Mouse (Mus musculus) adrenal gland, adult 18-20 months (tissue): Measurements from ENCODE around the gene Rpl27. TPM values are rescaled to one million over a fixed set of nuclear protein-coding genes. Genes with fewer than 3 reads are reported as not detected.
"Not testable (repeated sequence)": the region's sequence is repeated elsewhere in the genome, so short reads cannot be mapped to it uniquely, and the experiment has no call there.

ENCODE experiments used
- DNase-seq, 2 experiments: peaks; one replicate each; pipeline ENCODE4 v3.0.0; 2021 to 2022; ENCODE audit warnings: low spot score in 2 of 2
- long read RNA-seq, 2 experiments: library from polyadenylated mRNA; stranded (forward); transcript quantifications; one replicate each; pipeline ENCODE4 v2.0.0; 2021
- total RNA-seq, 2 experiments: library from RNA; stranded (reverse); gene quantifications; 1 replicate in 1 of 2; 2 replicates in 1 of 2; pipeline ENCODE4 v1.2.3; 2021

The Rpl27 gene
- total RNA-seq: 10 to 100 TPM; 68.8 to 83.9 TPM
- long read RNA-seq, experiment 1, transcript Rpl27-202 (4 exons, 732 nt): minor isoform, 5 of 31 reads
- long read RNA-seq, experiment 1, transcript Rpl27-201 (5 exons, 614 nt): major isoform, 22 of 31 reads
- long read RNA-seq, experiment 1, partial matches to known transcripts: 2 of 31 reads
- long read RNA-seq, experiment 1, other reads (novel, unspliced or antisense): 0 of 31 reads
- long read RNA-seq, experiment 2, transcript Rpl27-202 (4 exons, 732 nt): minor isoform, 19 of 144 reads
- long read RNA-seq, experiment 2, transcript Rpl27-201 (5 exons, 614 nt): major isoform, 116 of 144 reads
- long read RNA-seq, experiment 2, partial matches to known transcripts: 3 of 144 reads
- long read RNA-seq, experiment 2, other reads (novel, unspliced or antisense): 5 of 144 reads

DNA sequence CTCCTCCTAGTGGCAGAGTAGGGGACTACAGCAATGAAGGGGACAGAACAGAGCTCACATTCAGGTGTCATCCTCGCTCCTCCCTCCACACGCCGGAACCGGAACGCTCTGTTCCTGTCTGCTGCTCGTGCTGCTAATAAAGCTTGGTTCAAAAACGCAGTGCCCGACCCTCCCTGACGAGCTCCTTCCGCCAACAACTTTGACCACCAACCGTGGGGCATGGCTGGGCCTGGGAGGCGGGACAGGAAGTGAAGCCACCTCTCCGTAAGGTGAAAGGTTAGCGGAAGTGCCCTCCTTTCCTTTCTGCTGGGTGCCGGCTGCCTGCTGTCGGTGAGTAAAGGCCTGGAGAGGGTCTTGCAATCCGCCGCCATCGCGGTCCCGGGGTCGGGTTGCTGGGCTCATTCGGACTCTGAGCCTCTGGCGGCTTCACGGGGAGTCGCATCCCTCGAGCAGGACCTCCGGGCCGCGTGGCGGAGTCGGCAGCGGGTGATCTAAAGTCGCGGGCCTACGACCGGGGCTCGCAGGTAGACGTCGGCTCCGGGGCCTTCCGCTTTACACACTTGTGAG is at the start of gene Rpl27:
Rpl27 (plus strand) TSS at position 172 of the 567 bp plus-strand sequence.
- peak; percentile 83 to 87 for DNase-seq

DNA sequence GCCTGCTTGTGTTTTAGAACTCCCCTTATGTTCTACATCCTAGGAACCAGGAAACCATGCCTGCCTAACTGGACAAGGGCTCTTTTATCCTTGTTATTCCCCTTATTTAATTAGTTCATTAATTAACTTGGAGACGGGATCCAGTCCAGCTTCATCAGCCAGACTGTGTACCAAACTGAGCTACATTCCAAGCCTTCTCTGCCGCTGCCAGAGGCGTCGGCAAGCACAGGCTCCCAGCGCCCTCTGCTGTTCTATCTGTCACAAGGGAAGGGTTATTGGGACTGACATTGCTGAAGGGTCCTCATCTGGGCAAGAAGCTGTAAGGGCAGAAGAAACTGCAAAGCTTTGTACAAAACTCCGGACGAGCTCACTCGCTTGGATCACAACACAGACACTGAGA is 47.0 kb upstream of the Rpl27 start:
- DNase-seq: peak; percentile 65 to 67

GRCm38 (mm10) chr11:101415306-101415705 is 26.8 kb upstream of the Rpl27 start:
- DNase-seq: no peak

DNA sequence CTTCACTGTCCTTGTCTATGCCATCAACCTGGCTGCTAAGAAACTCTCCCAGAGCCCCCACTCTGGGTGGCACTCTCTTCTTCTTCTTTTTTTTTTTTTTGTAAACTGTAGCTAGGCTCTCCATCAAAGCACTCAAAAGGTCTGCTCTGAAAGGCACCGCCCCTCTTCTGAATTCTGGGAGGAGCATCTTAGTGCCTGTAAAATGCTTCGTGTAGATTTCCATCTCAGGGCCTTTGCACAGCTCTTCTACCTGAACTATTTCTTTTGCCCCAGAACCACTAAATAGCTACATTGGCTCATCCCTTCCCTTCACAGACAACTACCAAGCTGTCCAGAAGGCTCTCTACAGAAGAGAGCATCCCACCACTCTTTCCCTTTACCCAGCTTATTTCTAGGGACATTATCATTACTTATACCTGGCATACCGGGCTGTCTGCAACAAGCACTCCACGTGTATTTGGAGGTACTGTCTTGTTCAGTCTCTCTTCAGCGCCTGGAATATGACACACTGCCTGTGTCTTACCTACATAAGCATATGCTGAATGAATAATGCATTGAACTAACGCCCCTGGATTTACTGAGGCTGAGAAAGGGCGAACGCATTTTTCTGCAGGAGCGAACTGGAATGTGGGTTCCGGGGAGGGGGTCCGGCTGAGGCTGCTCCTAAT is 25.5 kb upstream of the Rpl27 start:
- no peak for DNase-seq

- peak; percentile 95 to 97 for DNase-seq
Measured at GRCm38 (mm10) chr11:101417101-101417855, 24.8 kb upstream of the Rpl27 start, which contains the start of gene Aarsd1. Gene Aarsd1 (minus strand): TSS chr11:101417615.

DNA sequence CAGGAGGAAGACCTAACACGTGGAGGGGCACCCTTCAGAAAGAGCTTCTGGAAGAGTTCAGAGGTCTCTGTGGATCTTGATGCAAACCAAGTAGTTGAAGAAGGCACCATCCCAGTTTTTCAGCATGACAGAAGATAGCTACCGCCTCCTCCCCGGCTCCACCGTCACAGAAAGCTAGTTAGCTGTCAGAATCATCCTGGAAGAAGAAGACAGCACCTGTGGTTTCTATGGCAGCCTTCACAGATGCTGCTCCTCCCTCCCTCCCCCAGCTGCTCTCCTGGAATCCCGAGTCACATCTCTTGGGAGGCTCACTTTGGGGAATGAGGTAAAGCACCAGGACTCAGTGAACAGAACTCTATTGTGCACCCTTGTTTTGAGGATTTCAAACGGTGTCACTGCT is 23.1 kb upstream of the Rpl27 start:
- no peak for DNase-seq

GRCm38 (mm10) chr11:101419610-101420009 is 22.5 kb upstream of the Rpl27 start:
- DNase-seq: no peak

- no peak for DNase-seq
Measured at GRCm38 (mm10) chr11:101420148-101420547, 21.9 kb upstream of the Rpl27 start.

- no peak for DNase-seq
Measured at GRCm38 (mm10) chr11:101424105-101424851, 17.8 kb upstream of the Rpl27 start, which contains the start of gene Gm27029. Gene Gm27029 (minus strand): TSS chr11:101424796.

DNA sequence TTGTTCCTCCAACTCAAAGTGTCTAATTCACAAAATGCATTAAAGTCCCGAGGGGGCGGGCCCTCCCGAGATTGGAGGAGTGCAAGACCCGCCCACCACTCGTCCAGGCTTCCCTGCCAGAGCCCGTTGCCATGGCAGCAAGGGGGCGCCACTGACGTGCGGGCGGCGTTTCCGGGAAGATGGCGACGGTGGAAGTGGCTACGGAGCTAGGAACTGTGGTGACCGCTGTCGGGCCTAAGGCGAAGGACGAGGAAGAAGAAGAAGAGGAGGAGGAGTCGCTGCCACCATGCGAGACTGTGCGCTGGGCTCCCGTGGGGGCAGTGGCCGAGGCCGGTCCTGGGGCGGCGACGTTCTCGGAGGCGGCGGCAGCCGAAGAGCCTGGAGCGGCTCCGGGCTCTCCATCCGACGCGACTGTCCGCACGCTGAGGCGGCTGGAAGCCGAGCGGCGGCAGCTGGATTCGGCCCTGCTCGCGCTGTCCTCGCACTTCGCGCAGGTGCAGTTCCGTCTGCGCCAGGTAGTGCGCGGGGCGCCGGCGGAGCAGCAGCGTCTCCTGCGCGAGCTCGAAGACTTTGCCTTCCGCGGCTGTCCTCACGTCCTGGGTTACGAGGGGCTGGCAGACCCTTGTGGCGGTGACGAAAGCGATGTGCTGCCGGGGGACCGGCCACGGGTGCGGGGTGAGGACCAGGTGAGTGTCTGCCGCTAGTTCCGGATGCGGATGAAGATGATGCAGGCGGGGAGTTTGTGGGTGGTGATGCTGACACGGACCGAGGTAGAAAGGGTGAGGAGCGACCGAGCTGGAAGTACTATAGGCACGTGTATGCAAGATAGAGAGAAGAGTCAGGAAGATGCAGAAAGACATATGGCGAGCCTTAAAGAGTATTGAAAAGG is 16.9 kb upstream of the Rpl27 start, which contains the start of the genes Rundc1 and Ptges3l:
Rundc1 (plus strand) TSS at position 161 of the 889 bp plus-strand sequence.
Ptges3l (minus strand) TSS at position 409 of the 889 bp plus-strand sequence.
- DNase-seq: peak; percentile 99

DNA sequence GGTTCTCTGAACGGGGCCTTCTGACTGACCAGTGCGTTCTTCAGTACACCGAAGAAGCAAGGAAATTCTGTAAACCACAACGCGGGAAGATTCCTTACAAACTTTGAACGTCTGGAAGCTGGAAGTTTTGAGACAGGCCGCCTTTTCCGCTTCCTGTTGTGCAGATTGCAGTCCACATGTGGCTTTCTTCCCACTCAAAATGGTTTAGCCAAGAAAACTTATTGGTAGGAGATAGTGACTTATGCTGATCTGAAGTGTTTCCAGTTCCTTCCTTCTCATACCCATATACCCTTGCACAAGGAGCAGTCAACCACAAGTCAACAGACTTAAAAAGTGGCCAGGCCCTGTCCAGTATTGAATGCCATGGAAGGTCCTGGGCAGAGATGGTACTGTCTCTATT is 15.9 kb upstream of the Rpl27 start:
- DNase-seq: no peak

DNA sequence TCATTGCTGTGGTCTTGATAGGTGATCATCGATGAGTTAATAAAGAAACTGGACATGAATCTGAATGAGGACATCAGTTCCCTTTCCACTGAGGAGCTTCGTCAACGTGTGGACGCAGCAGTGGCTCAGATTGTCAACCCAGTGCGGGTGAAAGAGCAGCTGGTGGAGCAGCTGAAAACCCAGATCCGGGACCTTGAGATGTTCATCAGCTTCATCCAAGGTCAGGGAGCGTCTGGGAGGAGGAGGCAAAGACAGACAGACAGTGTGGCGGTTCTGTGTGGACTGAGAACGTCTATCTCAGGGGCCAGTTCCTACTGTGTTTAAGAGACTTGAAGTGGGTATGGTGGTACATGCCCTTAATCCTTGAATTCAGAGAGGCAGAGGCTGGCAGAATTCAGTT is 10.8 kb upstream of the Rpl27 start:
- no peak for DNase-seq

- peak in 1 of 2 experiments; percentile 32 for DNase-seq
Measured at GRCm38 (mm10) chr11:101433396-101433795, 8.7 kb upstream of the Rpl27 start.

GRCm38 (mm10) chr11:101435831-101436230 is 6.3 kb upstream of the Rpl27 start:
- no peak for DNase-seq

DNA sequence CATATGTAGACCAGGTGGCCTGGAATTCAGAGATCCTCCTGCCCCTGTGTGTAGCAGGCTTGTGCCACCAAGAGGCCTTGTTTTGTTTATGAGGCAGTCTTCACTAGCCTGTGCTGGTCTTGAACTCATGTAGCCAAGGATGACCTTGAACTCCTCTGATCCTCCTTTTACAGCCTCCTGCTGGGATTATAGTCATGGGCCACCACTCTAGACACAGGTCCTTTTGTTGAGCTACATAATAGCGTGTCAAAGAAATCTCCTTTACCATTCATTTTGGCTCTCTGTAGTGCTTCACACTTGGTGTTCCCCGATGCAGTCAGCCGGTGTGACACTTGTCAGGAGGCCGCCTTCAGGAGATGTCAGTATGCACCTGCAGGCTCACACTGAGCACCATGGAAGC is 5.2 kb upstream of the Rpl27 start:
- no peak for DNase-seq

- not testable (repeated sequence) for DNase-seq
Measured at GRCm38 (mm10) chr11:101438006-101438405, 4.1 kb upstream of the Rpl27 start.

GRCm38 (mm10) chr11:101441450-101442126 is 510 bp upstream of the Rpl27 start:
- not testable (repeated sequence) for DNase-seq

DNA sequence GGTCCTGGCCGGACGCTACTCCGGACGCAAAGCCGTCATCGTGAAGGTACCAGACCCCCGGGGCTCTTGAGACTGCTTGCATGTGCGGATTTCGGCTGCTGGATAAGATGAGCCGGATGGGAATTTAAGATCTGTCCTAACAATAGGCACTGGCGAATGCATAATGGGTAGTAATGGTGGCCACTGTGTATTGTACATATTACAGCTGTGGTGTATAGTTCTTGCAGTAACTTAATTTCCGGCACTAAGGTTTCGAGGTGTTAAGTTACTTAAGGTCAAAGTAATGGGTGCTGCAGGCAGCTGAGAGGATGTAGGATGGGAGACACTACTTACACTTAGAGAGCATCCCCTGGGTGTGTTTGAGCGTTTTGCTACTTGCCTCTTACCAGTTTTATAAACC is 662 bp downstream of the Rpl27 start:
- DNase-seq: no peak

DNA sequence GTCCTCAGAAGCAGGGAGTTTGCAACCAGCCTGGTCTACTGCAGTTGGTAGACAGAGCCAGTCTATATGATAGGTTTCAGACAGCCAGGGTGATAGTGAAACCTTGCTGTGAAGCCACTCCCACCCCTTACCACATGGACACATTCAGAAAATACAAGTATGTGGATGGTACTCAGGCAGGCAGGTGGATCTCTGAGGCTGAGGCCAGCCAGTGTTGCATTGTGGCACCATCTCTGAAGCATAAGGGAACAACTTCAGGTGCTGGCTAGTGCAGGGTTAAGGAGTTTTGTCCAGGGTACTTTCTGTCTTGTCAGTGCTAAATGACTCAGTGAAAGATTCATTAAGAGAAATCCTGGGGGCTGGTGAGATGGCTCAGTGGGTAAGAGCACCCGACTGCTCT is 4.2 kb downstream of the Rpl27 start:
- DNase-seq: no peak
